ENCODE assay signal across 24 mouse cellular contexts in the genomic region with DNA sequence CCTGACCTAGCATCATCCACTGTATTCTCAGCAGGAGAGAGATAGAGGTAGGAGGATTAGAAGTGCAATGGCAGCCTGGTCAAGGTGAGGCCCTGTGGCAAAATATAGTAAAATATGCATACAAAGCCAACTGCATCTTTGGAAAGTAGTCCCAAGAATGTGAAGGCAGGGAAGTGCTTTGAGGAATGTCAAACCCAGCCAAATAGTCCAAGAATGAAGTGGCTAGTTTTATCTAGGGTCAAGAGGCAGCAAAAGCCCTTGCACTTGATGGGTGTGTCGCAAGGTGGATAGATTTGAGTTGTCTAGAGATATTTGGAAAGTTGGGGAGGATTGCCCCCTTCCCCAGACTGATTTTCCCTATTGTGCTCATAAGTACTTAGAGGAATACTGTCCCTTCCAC.
DNase-seq lines count a peak whose midpoint lies in the region; ATAC-seq and TF ChIP-seq lines count a peak whose summit lies in the region.
"Had no signal": no experiment of that assay in that cellular context is flagged by ENCODE, and none has a peak within 500 bp of the region (broad histone marks: within the 10 kb centered on the region; RNA-seq: fewer than 3 reads in every experiment).

No protein-coding gene starts in this region.

- no peak for DNase-seq in heart, embryonic 10.5 days (ENCODE audit: low spot score)
- no peak for DNase-seq in heart, adult 2 months
- no peak for DNase-seq in heart, adult 11 months
- peak; percentile 5 for DNase-seq in lung, adult 2 months
- peak; percentile 5 for DNase-seq in lung, postnatal 25 days (ENCODE audit: low spot score)
- no peak for DNase-seq in adrenal gland, postnatal 36 days
- DNase-seq in left cerebral cortex, adult 8-10 months (ENCODE audit: low spot score in 2 of 2), result no peak
- DNase-seq: adrenal gland, postnatal 14 days; cerebellum, adult 8-10 months; cerebellum, postnatal 36 days; gastrocnemius, postnatal 36 days; kidney, postnatal 25 days; right cerebral cortex, adult 18-20 months; right cerebral cortex, postnatal 4 days; thymus, postnatal 36 days had no signal

- no peaks in the 10 kb centered on the region for H3K36me3 ChIP-seq in heart, embryonic 10.5 days
- H3K36me3 ChIP-seq in heart, adult 2 months (ENCODE audit: control insufficient read depth, insufficient read depth, low read length), result no peaks in the 10 kb centered on the region
- H3K36me3 ChIP-seq in heart, embryonic 16.5 days (ENCODE audit: control insufficient read depth, insufficient read depth), result no peaks in the 10 kb centered on the region
- H3K36me3 ChIP-seq: intestine, embryonic 15.5 days; limb, embryonic 13.5 days; liver, embryonic 12.5 days; lung, embryonic 15.5 days; neural tube, embryonic 15.5 days; stomach, embryonic 15.5 days had no signal

- no peaks in the 10 kb centered on the region for H3K9me3 ChIP-seq in heart, embryonic 10.5 days
- no peaks in the 10 kb centered on the region for H3K9me3 ChIP-seq in heart, embryonic 16.5 days (replicated peaks; ENCODE audit: control insufficient read depth, low read length)
- H3K9me3 ChIP-seq: forebrain, embryonic 13.5 days; intestine, embryonic 15.5 days; limb, embryonic 13.5 days; liver, embryonic 12.5 days; lung, embryonic 15.5 days; neural tube, embryonic 15.5 days; stomach, embryonic 15.5 days had no signal

- ATAC-seq in heart, embryonic 16.5 days (replicated peaks; ENCODE audit: extremely low read depth, insufficient read depth, low FRiP score), result no peak
- ATAC-seq: hindbrain, embryonic 16.5 days; intestine, embryonic 15.5 days; liver, embryonic 12.5 days had no signal

- intact Hi-C loops in heart, adult 2 months (cut with DNase I), result no loop called here

- H3K27ac ChIP-seq in heart, embryonic 10.5 days, result peak overlapping the region; percentile 86
- no peak overlapping the region for H3K27ac ChIP-seq in heart, adult 2 months
- H3K27ac ChIP-seq in heart, embryonic 16.5 days (ENCODE audit: low read length), result peak overlapping the region; percentile 95
- H3K27ac ChIP-seq: intestine, embryonic 15.5 days; limb, embryonic 13.5 days; liver, embryonic 12.5 days; neural tube, embryonic 15.5 days; stomach, embryonic 15.5 days had no signal

- H3K4me2 ChIP-seq in heart, embryonic 16.5 days (ENCODE audit: low read depth, low read length), result no peak overlapping the region
- H3K4me2 ChIP-seq: intestine, embryonic 15.5 days; limb, embryonic 13.5 days; liver, embryonic 12.5 days; neural tube, embryonic 15.5 days; stomach, embryonic 15.5 days had no signal

- no peaks in the 10 kb centered on the region for H3K79me2 ChIP-seq in heart, adult 2 months (replicated peaks; ENCODE audit: control insufficient read depth, insufficient read depth, low read length)

- no peaks in the 10 kb centered on the region for H3K27me3 ChIP-seq in heart, embryonic 10.5 days (ENCODE audit: insufficient read depth, poor library complexity, severe bottlenecking)
- no peaks in the 10 kb centered on the region for H3K27me3 ChIP-seq in heart, adult 2 months (ENCODE audit: control insufficient read depth, insufficient read depth, low read length)
- H3K27me3 ChIP-seq in heart, embryonic 16.5 days (ENCODE audit: control insufficient read depth, insufficient read depth, low read length), result no peaks in the 10 kb centered on the region
- H3K27me3 ChIP-seq: forebrain, embryonic 13.5 days; intestine, embryonic 15.5 days; limb, embryonic 13.5 days; liver, embryonic 12.5 days; lung, embryonic 15.5 days; neural tube, embryonic 15.5 days; stomach, embryonic 15.5 days had no signal

- TF ChIP-seq CTCF in heart, adult 2 months (IDR thresholded peaks at IDR 0.05), result no peak
- TF ChIP-seq CTCF in lung, adult 2 months (IDR thresholded peaks at IDR 0.05; ENCODE audit: insufficient read depth, low read length), result no peak

- no peak overlapping the region for H3K4me3 ChIP-seq in heart, embryonic 10.5 days
- H3K4me3 ChIP-seq in heart, adult 2 months, result no peak overlapping the region
- no peak overlapping the region for H3K4me3 ChIP-seq in heart, embryonic 16.5 days (ENCODE audit: low read length)
- H3K4me3 ChIP-seq in lung, adult 2 months (replicated peaks; ENCODE audit: extremely low read depth, low read depth, low read length), result no peak overlapping the region
- H3K4me3 ChIP-seq: forebrain, embryonic 13.5 days; intestine, embryonic 15.5 days; limb, embryonic 13.5 days; liver, embryonic 12.5 days; lung, embryonic 15.5 days; neural tube, embryonic 15.5 days; stomach, embryonic 15.5 days had no signal

- H3K9ac ChIP-seq in heart, adult 2 months (ENCODE audit: low read depth, low read length), result no peak overlapping the region
- no peak overlapping the region for H3K9ac ChIP-seq in heart, embryonic 16.5 days (ENCODE audit: low read length)
- H3K9ac ChIP-seq: forebrain, embryonic 13.5 days; intestine, embryonic 15.5 days; limb, embryonic 13.5 days; liver, embryonic 12.5 days; lung, embryonic 15.5 days; neural tube, embryonic 15.5 days; stomach, embryonic 15.5 days had no signal

- H3K4me1 ChIP-seq in heart, embryonic 10.5 days, result peaks cover 27% of the 10 kb centered on the region
- H3K4me1 ChIP-seq in heart, adult 2 months (ENCODE audit: control insufficient read depth, insufficient read depth, low read length), result 0 out of 2 replicates have a peak, but pooled peaks cover 1% of the 10 kb centered on the region
- peaks cover 24% of the 10 kb centered on the region for H3K4me1 ChIP-seq in heart, embryonic 16.5 days (ENCODE audit: control insufficient read depth, insufficient read depth, low read length)
- no peaks in the 10 kb centered on the region for H3K4me1 ChIP-seq in lung, adult 2 months (ENCODE audit: control insufficient read depth, insufficient read depth, low read length)
- H3K4me1 ChIP-seq: forebrain, embryonic 13.5 days; intestine, embryonic 15.5 days; limb, embryonic 13.5 days; liver, embryonic 12.5 days; lung, embryonic 15.5 days; neural tube, embryonic 15.5 days; stomach, embryonic 15.5 days had no signal

- no peak for TF ChIP-seq POLR2A in heart, adult 2 months (IDR thresholded peaks at IDR 0.05; ENCODE audit: insufficient read depth, low read depth, low read length)
- no peak for TF ChIP-seq POLR2A in lung, adult 2 months (IDR thresholded peaks at IDR 0.05; ENCODE audit: borderline replicate concordance, extremely low read depth, low read depth, low read length)

- WGBS in heart, embryonic 10.5 days, result 44% methylated on average over 1 of the region's 1 CpGs
- WGBS in heart, adult 2 months, result 53% methylated on average over 1 of the region's 1 CpGs
- WGBS in heart, embryonic 16.5 days, result 44% methylated on average over 1 of the region's 1 CpGs
- 63% methylated on average over 1 of the region's 1 CpGs for WGBS in lung, adult 2 months

- TF ChIP-seq EP300 in heart, adult 2 months (IDR thresholded peaks at IDR 0.05; ENCODE audit: insufficient read depth, low read depth, low read length), result no peak

Comparison
In these comparisons a context has a peak if more than half of its experiments do, and no peak if none do; other contexts are left out.
1. DNase-seq: peak in lung, adult 2 months (single experiment) and lung, postnatal 25 days (single experiment); none in heart, embryonic 10.5 days (single experiment), heart, adult 2 months (0 of 2), heart, adult 11 months (single experiment), adrenal gland, postnatal 36 days (0 of 2) and left cerebral cortex, adult 8-10 months (0 of 2).